Mouse (Mus musculus) ES-E14 (cell line): Measurements from ENCODE around the gene Itpr1. TPM values are rescaled to one million over a fixed set of nuclear protein-coding genes. Genes with fewer than 3 reads are reported as not detected.
A peak's percentile ranks its signal among the peaks of the same experiment; 100 is the strongest.

Experiments
- DNase-seq: peaks from one replicate; pipeline ENCODE4 v3.0.0-alpha.2; 2013; ENCODE audit warnings: low read depth, low spot score
- H3K27ac ChIP-seq: 2 replicates; pipeline ENCODE4 v1.5.1; 2012; ENCODE audit warnings: low read depth, mild to moderate bottlenecking, low read length, moderate library complexity, mixed read lengths; ENCODE audit not compliant: poor library complexity, insufficient read depth, severe bottlenecking
- H3K36me3 ChIP-seq: 2 replicates; pipeline ENCODE4 v1.6.1; 2012; ENCODE audit warnings: mild to moderate bottlenecking, low read length, moderate library complexity, mixed read lengths; ENCODE audit not compliant: control insufficient read depth, poor library complexity, insufficient read depth, severe bottlenecking
- H3K4me1 ChIP-seq, 2 experiments: fragments of 150-350 bp in 1 of 2; sonication (generic) in 1 of 2; 2 replicates each; pipeline ENCODE4 v1.6.1; 2012; ENCODE audit warnings: low read length in 2 of 2, mild to moderate bottlenecking in 1 of 2, mixed read lengths in 1 of 2; ENCODE audit not compliant: control insufficient read depth in 2 of 2, insufficient read depth in 2 of 2, poor library complexity in 1 of 2
- H3K4me3 ChIP-seq, 2 experiments: fragments of 150-350 bp in 1 of 2; sonication (generic) in 1 of 2; 2 replicates each; pipeline ENCODE4 v1.5.1; 2012; ENCODE audit warnings: low read length in 2 of 2, low read depth in 1 of 2, mild to moderate bottlenecking in 1 of 2, mixed read lengths in 1 of 2; ENCODE audit not compliant: insufficient read depth in 1 of 2, poor library complexity in 1 of 2, severe bottlenecking in 1 of 2
- H3K9ac ChIP-seq: 2 replicates; pipeline ENCODE4 v1.6.1; 2012; ENCODE audit warnings: low read depth, mild to moderate bottlenecking, low read length, mixed read lengths; ENCODE audit not compliant: poor library complexity, insufficient read depth, severe bottlenecking
- H3K9me3 ChIP-seq: fragments of 150-350 bp; sonication (generic); 2 replicates; pipeline ENCODE4 v1.6.1; 2012; ENCODE audit warnings: low read depth, mild to moderate bottlenecking, low read length; ENCODE audit not compliant: control insufficient read depth, insufficient read depth
- CHD2 ChIP-seq: IDR thresholded peaks from 2 replicates; pipeline ENCODE4 v1.6.1; 2014; ENCODE audit warnings: mild to moderate bottlenecking, low read depth, low read length, inconsistent platforms
- HCFC1 ChIP-seq: IDR thresholded peaks from 2 replicates; pipeline ENCODE4 v1.6.1; 2012; ENCODE audit warnings: low read length, inconsistent platforms, borderline replicate concordance; ENCODE audit not compliant: insufficient read depth
- MAFK ChIP-seq: IDR thresholded peaks from 2 replicates; pipeline ENCODE4 v1.6.1; 2014; ENCODE audit warnings: mild to moderate bottlenecking, low read depth, low read length, inconsistent platforms; ENCODE audit not compliant: insufficient read depth
- ZC3H11A ChIP-seq: IDR thresholded peaks from 2 replicates; pipeline ENCODE4 v1.6.1; 2012; ENCODE audit warnings: low read depth, mild to moderate bottlenecking, inconsistent platforms, low read length, borderline replicate concordance
- ZNF384 ChIP-seq: IDR thresholded peaks from 2 replicates; pipeline ENCODE4 v1.6.1; 2012; ENCODE audit warnings: low read depth, low read length, inconsistent platforms
- in situ Hi-C, 2 experiments: fragments of 600-800 bp; cut with MboI; formaldehyde crosslinking; loops; one replicate each; pipeline ENCODE4 v1.15.1; 2025; ENCODE audit warnings: low sequenced_read_pairs in 2 of 2, inconsistent platforms in 1 of 2; ENCODE audit not compliant: unreplicated experiment in 2 of 2
- total RNA-seq: library from RNA; depleted of rRNA; stranded (reverse); fragments of 300-350 nt; gene quantifications from 2 replicates; pipeline ENCODE4 v1.2.3, GENCODE M21; 2012

The Itpr1 gene
- total RNA-seq, 1 experiment = 52.8 TPM

DNA sequence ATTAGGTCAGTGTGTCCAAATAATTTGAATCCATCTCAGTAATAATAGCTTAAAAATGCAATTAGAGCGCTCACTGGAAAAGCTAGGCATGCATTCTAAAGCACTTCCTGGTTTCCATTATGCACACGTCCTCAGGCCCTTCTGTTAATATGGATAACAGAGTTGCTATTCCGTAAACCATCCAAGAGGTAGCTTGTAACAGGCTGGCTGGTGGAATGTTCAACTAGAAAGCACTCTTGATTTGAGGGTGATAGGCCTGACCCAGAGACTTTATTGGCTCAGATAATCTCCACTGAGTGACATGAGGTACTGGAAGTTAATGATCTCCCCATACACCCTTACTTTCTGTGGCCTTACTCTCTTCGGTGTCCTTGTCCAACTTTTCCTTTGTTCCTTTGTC lies 43.0 kb downstream of the Itpr1 start:
- H3K36me3 ChIP-seq = no peaks in the 10 kb centered on the region
- H3K27ac ChIP-seq = no peak overlapping the region
- no peaks in the 10 kb centered on the region for H3K9me3 ChIP-seq
- TF ChIP-seq HCFC1 = no peak
- no peak for TF ChIP-seq CHD2
- TF ChIP-seq ZC3H11A = no peak
- TF ChIP-seq MAFK = no peak
- no peak for TF ChIP-seq ZNF384
- no peak overlapping the region for H3K9ac ChIP-seq
- in situ Hi-C loops = no loop called here
- no peak overlapping the region for H3K4me3 ChIP-seq
- H3K4me1 ChIP-seq = peaks cover 5 to 18% of the 10 kb centered on the region in 2 experiments; a peak in 2 of 4 replicates
- no peak for DNase-seq

DNA sequence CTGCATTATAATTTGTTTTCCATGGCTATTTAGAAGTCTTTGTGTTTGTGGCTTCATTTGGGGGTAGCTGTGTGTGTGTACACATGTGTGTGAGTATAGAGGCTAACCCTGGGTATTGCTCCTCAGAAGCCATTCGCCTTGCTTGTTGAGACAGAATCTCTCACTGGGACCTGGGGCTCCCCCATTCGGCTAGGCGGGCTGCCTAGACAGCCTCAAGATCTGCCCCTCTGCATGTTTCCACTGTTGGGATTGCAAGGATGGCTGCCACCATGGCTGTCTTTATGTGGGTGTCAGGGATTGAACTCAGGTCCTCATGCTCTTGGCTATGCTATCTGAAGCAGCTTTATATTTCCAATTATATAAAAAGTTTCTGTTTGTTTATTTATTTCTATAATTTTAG lies 44.3 kb downstream of the Itpr1 start:
- Histone ChIP-seq H3K4me3 (no peak overlapping the region), H3K9me3 (no peaks in the 10 kb centered on the region), H3K36me3 (no peaks in the 10 kb centered on the region), H3K27ac (no peak overlapping the region), H3K4me1 (peaks cover 5 to 18% of the 10 kb centered on the region in 2 experiments; a peak in 2 of 4 replicates), H3K9ac (no peak overlapping the region)
- DNase-seq = no peak
- in situ Hi-C loops = no loop called here
- no peak for TF ChIP-seq MAFK
- TF ChIP-seq ZC3H11A = no peak
- TF ChIP-seq HCFC1 = no peak
- TF ChIP-seq ZNF384 = no peak
- TF ChIP-seq CHD2 = no peak

DNA sequence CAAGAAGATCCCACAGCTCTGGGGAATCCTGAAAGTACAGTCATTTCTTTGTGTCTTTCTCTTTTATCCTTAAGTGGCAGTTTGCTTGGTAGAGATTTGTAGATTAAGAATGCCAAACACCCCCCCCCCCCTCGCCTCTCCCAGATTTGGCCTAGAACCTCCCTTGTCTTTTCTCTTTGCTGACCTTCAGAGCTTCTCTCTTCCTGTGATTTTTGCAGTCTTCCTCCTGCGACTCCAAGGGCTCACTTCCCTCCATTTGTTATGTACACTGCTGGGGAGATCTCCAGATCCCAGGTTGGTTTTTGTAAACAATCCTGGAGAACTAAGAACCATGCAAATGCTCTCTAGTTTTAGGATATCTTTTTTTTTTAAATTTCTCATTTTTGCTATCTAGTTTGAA lies 45.7 kb downstream of the Itpr1 start:
- Histone ChIP-seq H3K4me3 (no peak overlapping the region), H3K4me1 (peaks cover 5 to 13% of the 10 kb centered on the region in 2 experiments; a peak in 2 of 4 replicates), H3K9ac (no peak overlapping the region), H3K27ac (no peak overlapping the region), H3K36me3 (no peaks in the 10 kb centered on the region), H3K9me3 (no peaks in the 10 kb centered on the region)
- DNase-seq = peak; percentile 22
- TF ChIP-seq MAFK (no peak), ZNF384 (no peak), HCFC1 (no peak), ZC3H11A (no peak), CHD2 (no peak)
- in situ Hi-C loops = no loop called here

DNA sequence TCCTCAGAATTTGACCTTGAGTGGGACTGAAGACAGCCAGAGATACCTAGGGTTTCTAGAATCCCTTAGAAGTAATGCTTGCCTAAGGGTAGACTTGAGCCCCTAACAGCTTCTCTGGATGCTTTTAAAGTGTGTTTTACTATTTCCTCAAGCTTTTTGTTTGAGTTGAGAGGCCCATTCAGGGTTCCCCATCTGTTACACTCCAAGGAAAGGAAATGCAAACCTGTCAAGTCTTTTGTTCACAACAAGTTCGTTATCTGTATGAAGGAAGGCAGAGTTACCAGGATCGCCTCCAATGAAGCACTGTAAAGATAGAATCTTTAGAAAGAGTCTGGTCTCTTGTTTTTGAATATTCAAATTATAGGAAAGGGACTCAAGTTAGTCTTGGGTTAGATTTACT lies 46.8 kb downstream of the Itpr1 start:
- no peaks in the 10 kb centered on the region for H3K9me3 ChIP-seq
- TF ChIP-seq MAFK = no peak
- TF ChIP-seq ZC3H11A = no peak
- TF ChIP-seq CHD2 = no peak
- TF ChIP-seq ZNF384 = no peak
- no peak for TF ChIP-seq HCFC1
- H3K36me3 ChIP-seq = no peaks in the 10 kb centered on the region
- H3K4me3 ChIP-seq = no peak overlapping the region
- H3K27ac ChIP-seq = peak overlapping the region; percentile 68; the same call in 1 of the 2 replicates
- in situ Hi-C loops = no loop called here
- peak; percentile 27 for DNase-seq
- peaks cover 5 to 13% of the 10 kb centered on the region in 2 experiments; a peak in 2 of 4 replicates for H3K4me1 ChIP-seq
- no peak overlapping the region for H3K9ac ChIP-seq

DNA sequence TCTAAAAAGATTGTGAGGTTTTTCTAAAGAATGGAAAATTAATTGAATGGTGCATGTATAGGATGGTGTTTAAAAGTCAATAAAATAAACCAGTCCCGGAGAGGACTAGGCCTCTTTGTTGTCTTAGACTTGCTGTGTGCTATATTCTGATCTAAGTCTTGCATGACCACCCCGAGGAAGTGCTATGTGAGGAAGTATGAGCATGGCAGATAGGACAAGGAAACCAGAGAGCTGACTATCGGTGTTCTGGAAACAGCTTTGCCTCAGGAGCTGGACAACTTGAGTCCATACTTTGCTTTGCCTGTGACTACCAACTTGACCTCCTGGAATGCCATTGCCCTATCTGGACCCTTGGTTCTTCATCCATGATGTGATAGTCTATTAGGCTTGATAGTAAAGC lies 48.6 kb downstream of the Itpr1 start:
- no peak overlapping the region for H3K9ac ChIP-seq
- DNase-seq = no peak
- no peak overlapping the region for H3K4me3 ChIP-seq
- in situ Hi-C loops = no loop called here
- peaks cover 5 to 11% of the 10 kb centered on the region in 2 experiments; a peak in 2 of 4 replicates for H3K4me1 ChIP-seq
- H3K27ac ChIP-seq = no peak overlapping the region
- TF ChIP-seq HCFC1 = no peak
- no peak for TF ChIP-seq ZC3H11A
- TF ChIP-seq MAFK = no peak
- TF ChIP-seq CHD2 = no peak
- TF ChIP-seq ZNF384 = no peak
- no peaks in the 10 kb centered on the region for H3K9me3 ChIP-seq
- H3K36me3 ChIP-seq = no peaks in the 10 kb centered on the region
